Mouse (Mus musculus) forebrain, postnatal 0 days (tissue): Measurements from ENCODE around the gene Aif1l. TPM values are rescaled to one million over a fixed set of nuclear protein-coding genes. Genes with fewer than 3 reads are reported as not detected.

Experiments
- ATAC-seq: fragments of 200-750 bp; cut with Nextera tagmentation; 2 replicates; pipeline ENCODE4 v1.8.0; 2017; ENCODE audit warnings: mild to moderate bottlenecking, moderate library complexity
- DNase-seq: peaks from one replicate; pipeline ENCODE4 v3.0.0-alpha.2; 2015
- H3K27ac ChIP-seq: fragments of 300-500 bp; sonication (generic); 2 replicates; pipeline ENCODE4 v1.5.1; 2014; ENCODE audit warnings: low read depth, mild to moderate bottlenecking, antibody characterized with exemption, low read length, moderate library complexity, mixed read lengths
- H3K27me3 ChIP-seq: fragments of 300-500 bp; sonication (generic); 2 replicates; pipeline ENCODE4 v1.6.1; 2014; ENCODE audit warnings: mild to moderate bottlenecking, low read length, mixed read lengths; ENCODE audit not compliant: insufficient read depth
- H3K36me3 ChIP-seq: fragments of 300-500 bp; sonication (generic); 2 replicates; pipeline ENCODE4 v1.6.1; 2014; ENCODE audit warnings: mild to moderate bottlenecking, moderate library complexity; ENCODE audit not compliant: insufficient read depth
- H3K4me1 ChIP-seq: fragments of 300-500 bp; sonication (generic); 2 replicates; pipeline ENCODE4 v1.6.1; 2014; ENCODE audit warnings: antibody characterized with exemption; ENCODE audit not compliant: insufficient read depth
- H3K4me2 ChIP-seq: fragments of 300-500 bp; sonication (generic); 2 replicates; pipeline ENCODE4 v1.6.1; 2014; ENCODE audit warnings: low read depth, mild to moderate bottlenecking, moderate library complexity
- H3K4me3 ChIP-seq: fragments of 300-500 bp; sonication (generic); 2 replicates; pipeline ENCODE4 v1.5.1; 2014; ENCODE audit warnings: low read depth, low read length, mixed read lengths
- H3K9ac ChIP-seq: fragments of 300-500 bp; sonication (generic); 2 replicates; pipeline ENCODE4 v1.6.1; 2014; ENCODE audit warnings: mild to moderate bottlenecking
- H3K9me3 ChIP-seq: fragments of 300-500 bp; sonication (generic); 2 replicates; pipeline ENCODE4 v1.6.1; 2016; ENCODE audit warnings: low read length
- CTCF ChIP-seq: sonication (generic); IDR thresholded peaks from 2 replicates; pipeline ENCODE4 v1.5.1; 2016; ENCODE audit warnings: antibody characterized with exemption, control low read depth, low read depth
- WGBS: fragments of 180-500 bp; shearing (Covaris S2); extraction: QIAGEN DNeasy Blood & Tissue Kit; methylation state at CpG from one replicate; pipeline ENCODE4 v1.1.7; 2014; 5-methylcytosine and 5-hydroxymethylcytosine counted together
- polyA plus RNA-seq: library from polyadenylated mRNA; unstranded; fragments of >200 nt; fragmentation: Nextera tagmentation; extraction: Ambion mirVana; gene quantifications from 2 replicates; pipeline ENCODE4 v1.2.1, GENCODE M21; 2015
- total RNA-seq: library from RNA; depleted of rRNA; stranded (reverse); fragments of >200 nt; gene quantifications from 2 replicates; pipeline ENCODE4 v1.2.3, GENCODE M21; 2014; rRNA removed

Aif1l gene
- total RNA-seq (21.7 and 34.2 TPM in 2 replicates), polyA plus RNA-seq (21.2 TPM in 2 replicates)

DNA sequence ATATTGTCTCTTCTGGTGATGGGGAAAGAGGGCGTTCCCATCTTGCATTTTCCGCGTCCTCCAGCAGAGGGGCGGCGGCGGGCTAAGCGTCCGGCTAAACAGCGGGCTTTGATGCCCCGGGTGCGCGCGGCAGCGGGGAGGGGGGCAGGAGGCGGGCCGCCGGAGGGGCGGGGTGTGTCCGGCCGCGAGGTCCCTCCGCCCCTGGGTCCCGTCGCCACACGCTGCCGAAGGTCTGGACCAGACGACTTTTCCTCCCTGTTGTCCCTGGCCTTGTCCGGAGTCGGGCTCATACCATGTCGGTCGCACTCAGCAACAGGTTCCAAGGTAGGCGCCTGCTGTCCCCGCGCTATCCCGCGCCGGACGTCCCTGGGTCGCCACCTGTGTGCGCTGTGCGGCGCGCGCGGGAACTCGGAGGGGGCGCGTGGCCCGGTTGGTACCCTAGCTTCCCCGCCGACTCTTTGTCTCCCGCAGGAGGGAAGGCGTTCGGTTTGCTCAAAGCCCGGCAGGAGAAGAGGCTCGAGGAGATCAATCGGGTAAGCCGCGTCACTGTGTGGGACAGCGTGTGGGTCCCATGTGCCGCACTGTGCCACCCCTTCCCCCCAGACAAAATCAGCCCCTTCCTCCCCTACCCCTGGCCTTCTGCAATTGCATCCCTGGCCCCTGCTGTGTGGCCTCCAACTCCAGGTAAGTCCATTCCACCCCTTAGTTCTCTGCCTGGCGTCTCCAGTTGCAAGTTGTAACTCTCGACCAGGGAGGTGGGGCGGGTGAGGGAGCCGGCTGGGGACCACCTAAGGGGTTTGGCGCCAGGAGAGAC lies at the start of gene Aif1l:
TSS of gene Aif1l (plus strand) at position 82 of the 814 bp plus-strand sequence.
- TF ChIP-seq CTCF, result peak; percentile 70
- Histone ChIP-seq H3K9me3 (no peaks in the 10 kb centered on the region), H3K27me3 (no peaks in the 10 kb centered on the region), H3K4me1 (peaks cover 11% of the 10 kb centered on the region), H3K36me3 (no peaks in the 10 kb centered on the region), H3K4me2 (peak within 1 kb of the TSS; percentile 97), H3K4me3 (peak within 1 kb of the TSS; percentile 66), H3K27ac (no peak within 1 kb of the TSS), H3K9ac (peak within 1 kb of the TSS; percentile 72)
- WGBS, result under 1% methylated on average over 64 of the region's 66 CpGs
- DNase-seq, result peak; percentile 60
- ATAC-seq, result peak; percentile 77

DNA sequence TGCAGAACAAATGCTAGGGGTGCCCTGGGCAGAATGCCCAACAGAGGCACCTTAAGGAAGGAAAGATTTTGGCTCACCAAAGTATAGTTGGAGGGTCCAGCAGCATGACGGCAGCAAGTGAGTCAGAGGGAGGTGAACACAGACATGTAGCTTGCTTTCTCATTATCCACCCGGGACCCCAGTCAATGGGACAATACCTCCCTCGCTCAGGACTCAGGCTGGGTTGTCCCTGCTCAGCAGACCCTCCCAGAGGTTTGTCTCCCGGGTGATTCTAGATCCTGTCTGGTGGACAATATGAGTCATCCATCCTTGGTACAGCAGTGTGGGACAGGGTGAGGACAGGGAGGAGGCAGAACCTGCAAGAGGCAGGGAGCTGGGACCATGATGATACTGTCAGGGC lies 49.0 kb upstream of the Aif1l start:
- TF ChIP-seq CTCF, result no peak
- DNase-seq (no peak), ATAC-seq (no peak)
- Histone ChIP-seq H3K27me3 (no peaks in the 10 kb centered on the region), H3K4me2 (no peak overlapping the region), H3K27ac (no peak overlapping the region), H3K4me3 (no peak overlapping the region), H3K36me3 (no peaks in the 10 kb centered on the region), H3K9me3 (no peaks in the 10 kb centered on the region), H3K4me1 (no peaks in the 10 kb centered on the region), H3K9ac (no peak overlapping the region)
- WGBS, result 64% methylated on average over 4 of the region's 4 CpGs

DNA sequence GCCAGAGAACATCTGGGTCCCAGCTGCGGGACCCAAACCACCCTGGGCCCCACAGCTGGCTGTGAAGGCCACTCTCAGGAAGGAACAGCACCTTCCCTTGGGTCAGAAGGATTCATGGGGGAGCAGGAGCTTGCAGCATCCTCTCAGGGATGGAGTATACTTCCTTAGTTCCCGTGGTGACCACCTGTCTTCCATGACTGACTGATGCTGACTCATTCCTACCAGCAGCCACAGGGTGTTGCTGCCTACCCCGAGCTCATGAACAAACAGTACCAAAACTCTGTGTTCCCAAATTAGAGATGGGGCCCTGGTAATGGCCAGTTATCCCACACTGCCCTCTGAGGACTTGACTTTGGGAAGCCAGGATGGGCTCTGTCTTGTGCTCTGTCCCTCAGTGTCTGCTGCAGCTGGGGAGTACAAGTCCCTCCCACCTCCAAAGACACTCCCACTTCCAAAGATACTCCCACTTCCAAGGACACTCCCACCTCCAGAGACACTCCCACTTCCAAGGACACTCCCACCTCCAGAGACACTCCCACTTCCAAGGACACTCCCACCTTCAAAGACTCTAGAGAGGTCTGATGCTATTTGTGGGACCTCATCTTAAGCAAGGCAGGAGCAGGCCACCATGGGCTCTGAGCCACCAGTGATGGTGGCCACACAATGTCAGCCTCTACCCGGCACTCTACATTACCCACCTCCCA lies 48.1 kb upstream of the Aif1l start:
- ATAC-seq, result no peak
- Histone ChIP-seq H3K9ac (no peak overlapping the region), H3K36me3 (no peaks in the 10 kb centered on the region), H3K9me3 (no peaks in the 10 kb centered on the region), H3K4me2 (no peak overlapping the region), H3K4me3 (no peak overlapping the region), H3K27ac (no peak overlapping the region), H3K4me1 (no peaks in the 10 kb centered on the region), H3K27me3 (no peaks in the 10 kb centered on the region)
- DNase-seq, result no peak
- 75% methylated on average over 4 of the region's 4 CpGs for WGBS
- no peak for TF ChIP-seq CTCF

DNA sequence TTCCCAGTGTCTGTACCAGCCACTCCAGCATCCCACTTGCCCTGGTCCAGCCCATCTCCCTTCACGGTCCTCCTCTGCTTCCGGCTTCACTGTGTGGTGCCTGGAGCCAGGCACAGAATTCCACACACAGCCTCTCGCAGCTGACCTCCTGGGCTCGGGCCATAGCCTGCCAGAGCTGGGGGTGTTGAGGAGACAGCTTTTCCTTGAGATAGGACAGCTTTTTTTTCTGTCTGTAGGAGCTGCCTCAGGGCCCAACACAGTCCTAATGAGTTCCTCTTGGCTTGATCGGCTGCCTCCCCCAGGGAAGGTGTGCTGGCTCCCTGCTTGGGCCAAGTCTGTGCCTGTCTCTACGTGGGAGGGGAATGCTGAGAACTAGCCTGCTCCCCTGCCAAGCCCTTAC lies 45.9 kb upstream of the Aif1l start:
- Histone ChIP-seq H3K4me1 (no peaks in the 10 kb centered on the region), H3K36me3 (no peaks in the 10 kb centered on the region), H3K4me2 (no peak overlapping the region), H3K27me3 (no peaks in the 10 kb centered on the region), H3K4me3 (no peak overlapping the region), H3K9ac (no peak overlapping the region), H3K9me3 (no peaks in the 10 kb centered on the region), H3K27ac (no peak overlapping the region)
- WGBS, result 22% methylated on average over 6 of the region's 6 CpGs
- TF ChIP-seq CTCF, result no peak
- DNase-seq (no peak), ATAC-seq (no peak)

- Histone ChIP-seq H3K36me3 (no peaks in the 10 kb centered on the region), H3K9me3 (no peaks in the 10 kb centered on the region), H3K4me3 (no peak overlapping the region), H3K27ac (no peak overlapping the region), H3K4me1 (no peaks in the 10 kb centered on the region), H3K9ac (no peak overlapping the region), H3K27me3 (no peaks in the 10 kb centered on the region), H3K4me2 (no peak overlapping the region)
- ATAC-seq (0 out of 2 replicates have a peak, but pooled peaks have one; percentile 23), DNase-seq (no peak)
- 8% methylated on average over 8 of the region's 8 CpGs for WGBS
- peak; percentile 40 for TF ChIP-seq CTCF
Observed at GRCm38 (mm10) chr2:31904622-31905021, 45.3 kb upstream of the Aif1l start.

GRCm38 (mm10) chr2:31905682-31906081 lies 44.3 kb upstream of the Aif1l start:
- Histone ChIP-seq H3K4me1 (no peaks in the 10 kb centered on the region), H3K9me3 (no peaks in the 10 kb centered on the region), H3K36me3 (no peaks in the 10 kb centered on the region), H3K4me3 (no peak overlapping the region), H3K27me3 (no peaks in the 10 kb centered on the region), H3K4me2 (no peak overlapping the region), H3K9ac (no peak overlapping the region), H3K27ac (no peak overlapping the region)
- ATAC-seq, result no peak
- 54% methylated on average over 9 of the region's 9 CpGs for WGBS
- DNase-seq, result no peak
- TF ChIP-seq CTCF, result no peak

GRCm38 (mm10) chr2:31906407-31906806 lies 43.5 kb upstream of the Aif1l start:
- WGBS, result 68% methylated on average over 9 of the region's 9 CpGs
- H3K4me1 ChIP-seq, result no peaks in the 10 kb centered on the region
- H3K9ac ChIP-seq, result no peak overlapping the region
- DNase-seq (no peak), ATAC-seq (no peak)
- no peaks in the 10 kb centered on the region for H3K9me3 ChIP-seq
- no peaks in the 10 kb centered on the region for H3K36me3 ChIP-seq
- no peaks in the 10 kb centered on the region for H3K27me3 ChIP-seq
- TF ChIP-seq CTCF, result no peak
- H3K4me3 ChIP-seq, result no peak overlapping the region
- H3K27ac ChIP-seq, result no peak overlapping the region
- H3K4me2 ChIP-seq, result no peak overlapping the region
